Mouse (Mus musculus): Measurements from ENCODE around the gene Mlxipl. TPM values are rescaled to one million over a fixed set of nuclear protein-coding genes. Genes with fewer than 3 reads are reported as not detected.

Mlxipl gene
- total and polyA plus RNA-seq, 3 experiments: 24.2 to 49.0 (median 25.9) TPM

GRCm38 (mm10) chr5:135072061-135072460 is 17.6 kb upstream of the Mlxipl start:
- no peak for TF ChIP-seq POLR2A (IDR thresholded peaks at IDR 0.05; ENCODE audit: insufficient read depth, low read depth, low read length)
- TF ChIP-seq CTCF (IDR thresholded peaks at IDR 0.05): no peak
- no peak for TF ChIP-seq EP300 (IDR thresholded peaks at IDR 0.05; ENCODE audit: insufficient read depth, low read depth, low read length)
- Histone ChIP-seq H3K9ac (ENCODE audit: low read depth, low read length) (no peak overlapping the region), H3K4me1 (ENCODE audit: control insufficient read depth, insufficient read depth, low read length) (no peaks in the 10 kb centered on the region), H3K27ac (no peak overlapping the region), H3K79me2 (replicated peaks; ENCODE audit: control insufficient read depth, insufficient read depth, low read length) (no peaks in the 10 kb centered on the region), H3K4me3 (no peak overlapping the region), H3K36me3 (ENCODE audit: control insufficient read depth, insufficient read depth, low read length) (no peaks in the 10 kb centered on the region), H3K27me3 (ENCODE audit: control insufficient read depth, insufficient read depth, low read length) (no peaks in the 10 kb centered on the region)
- 92% methylated on average over 2 of the region's 2 CpGs for WGBS
- intact Hi-C loops (cut with DNase I): no loop called here
- DNase-seq: no peak

GRCm38 (mm10) chr5:135072720-135073119 is 17.0 kb upstream of the Mlxipl start:
- H3K4me1 ChIP-seq (ENCODE audit: control insufficient read depth, insufficient read depth, low read length): no peaks in the 10 kb centered on the region
- H3K79me2 ChIP-seq (replicated peaks; ENCODE audit: control insufficient read depth, insufficient read depth, low read length): no peaks in the 10 kb centered on the region
- DNase-seq: no peak
- H3K9ac ChIP-seq (ENCODE audit: low read depth, low read length): no peak overlapping the region
- no peak overlapping the region for H3K27ac ChIP-seq
- WGBS: 83% methylated on average over 6 of the region's 6 CpGs
- no peaks in the 10 kb centered on the region for H3K27me3 ChIP-seq (ENCODE audit: control insufficient read depth, insufficient read depth, low read length)
- no peak for TF ChIP-seq POLR2A (IDR thresholded peaks at IDR 0.05; ENCODE audit: insufficient read depth, low read depth, low read length)
- TF ChIP-seq EP300 (IDR thresholded peaks at IDR 0.05; ENCODE audit: insufficient read depth, low read depth, low read length): no peak
- no peak for TF ChIP-seq CTCF (IDR thresholded peaks at IDR 0.05)
- no peaks in the 10 kb centered on the region for H3K36me3 ChIP-seq (ENCODE audit: control insufficient read depth, insufficient read depth, low read length)
- H3K4me3 ChIP-seq: no peak overlapping the region
- intact Hi-C loops (cut with DNase I): no loop called here

- H3K27me3 ChIP-seq (ENCODE audit: control insufficient read depth, insufficient read depth, low read length): no peaks in the 10 kb centered on the region
- intact Hi-C loops (cut with DNase I): loop anchor here (2.0 kb wide), 1 partner anchor 53 kb away; no protein-coding TSS in a partner anchor
- no peak overlapping the region for H3K27ac ChIP-seq
- TF ChIP-seq EP300 (IDR thresholded peaks at IDR 0.05; ENCODE audit: insufficient read depth, low read depth, low read length) (no peak), CTCF (IDR thresholded peaks at IDR 0.05) (no peak), POLR2A (IDR thresholded peaks at IDR 0.05; ENCODE audit: insufficient read depth, low read depth, low read length) (no peak)
- 42% methylated on average over 26 of the region's 26 CpGs for WGBS
- no peaks in the 10 kb centered on the region for H3K79me2 ChIP-seq (replicated peaks; ENCODE audit: control insufficient read depth, insufficient read depth, low read length)
- H3K4me3 ChIP-seq: no peak overlapping the region
- DNase-seq: no peak
- no peak overlapping the region for H3K9ac ChIP-seq (ENCODE audit: low read depth, low read length)
- no peaks in the 10 kb centered on the region for H3K4me1 ChIP-seq (ENCODE audit: control insufficient read depth, insufficient read depth, low read length)
- H3K36me3 ChIP-seq (ENCODE audit: control insufficient read depth, insufficient read depth, low read length): no peaks in the 10 kb centered on the region
These were observed 16.1 kb upstream of the Mlxipl start for GRCm38 (mm10) chr5:135073349-135074150.

GRCm38 (mm10) chr5:135075655-135076054 is 14.0 kb upstream of the Mlxipl start:
- Histone ChIP-seq H3K27ac (no peak overlapping the region), H3K27me3 (ENCODE audit: control insufficient read depth, insufficient read depth, low read length) (no peaks in the 10 kb centered on the region), H3K9ac (ENCODE audit: low read depth, low read length) (no peak overlapping the region), H3K4me1 (ENCODE audit: control insufficient read depth, insufficient read depth, low read length) (no peaks in the 10 kb centered on the region), H3K79me2 (replicated peaks; ENCODE audit: control insufficient read depth, insufficient read depth, low read length) (no peaks in the 10 kb centered on the region), H3K36me3 (ENCODE audit: control insufficient read depth, insufficient read depth, low read length) (no peaks in the 10 kb centered on the region), H3K4me3 (no peak overlapping the region)
- intact Hi-C loops (cut with DNase I): loop anchor here (2.0 kb wide), 1 partner anchor 55 kb away; no protein-coding TSS in a partner anchor
- DNase-seq: no peak
- no peak for TF ChIP-seq POLR2A (IDR thresholded peaks at IDR 0.05; ENCODE audit: insufficient read depth, low read depth, low read length)
- TF ChIP-seq CTCF (IDR thresholded peaks at IDR 0.05): peak; percentile 29
- no peak for TF ChIP-seq EP300 (IDR thresholded peaks at IDR 0.05; ENCODE audit: insufficient read depth, low read depth, low read length)
- WGBS: 66% methylated on average over 4 of the region's 4 CpGs

- Histone ChIP-seq H3K27me3 (ENCODE audit: control insufficient read depth, insufficient read depth, low read length) (no peaks in the 10 kb centered on the region), H3K4me1 (ENCODE audit: control insufficient read depth, insufficient read depth, low read length) (no peaks in the 10 kb centered on the region), H3K27ac (no peak overlapping the region), H3K9ac (ENCODE audit: low read depth, low read length) (no peak overlapping the region), H3K4me3 (no peak overlapping the region), H3K79me2 (replicated peaks; ENCODE audit: control insufficient read depth, insufficient read depth, low read length) (no peaks in the 10 kb centered on the region), H3K36me3 (ENCODE audit: control insufficient read depth, insufficient read depth, low read length) (no peaks in the 10 kb centered on the region)
- no peak for TF ChIP-seq CTCF (IDR thresholded peaks at IDR 0.05)
- no peak for TF ChIP-seq POLR2A (IDR thresholded peaks at IDR 0.05; ENCODE audit: insufficient read depth, low read depth, low read length)
- TF ChIP-seq EP300 (IDR thresholded peaks at IDR 0.05; ENCODE audit: insufficient read depth, low read depth, low read length): no peak
- intact Hi-C loops (cut with DNase I): no loop called here
- WGBS: 92% methylated on average over 14 of the region's 14 CpGs
- DNase-seq: no peak
These were observed 13.3 kb upstream of the Mlxipl start for GRCm38 (mm10) chr5:135076368-135076767.

GRCm38 (mm10) chr5:135076931-135077505 is 12.7 kb upstream of the Mlxipl start:
- DNase-seq: peak in 1 of 2 experiments; percentile 31
- Histone ChIP-seq H3K9ac (ENCODE audit: low read depth, low read length) (no peak overlapping the region), H3K27ac (no peak overlapping the region), H3K36me3 (ENCODE audit: control insufficient read depth, insufficient read depth, low read length) (no peaks in the 10 kb centered on the region), H3K79me2 (replicated peaks; ENCODE audit: control insufficient read depth, insufficient read depth, low read length) (no peaks in the 10 kb centered on the region), H3K4me1 (ENCODE audit: control insufficient read depth, insufficient read depth, low read length) (no peaks in the 10 kb centered on the region), H3K4me3 (no peak overlapping the region; the same call in 1 of the 2 replicates), H3K27me3 (ENCODE audit: control insufficient read depth, insufficient read depth, low read length) (no peaks in the 10 kb centered on the region)
- TF ChIP-seq CTCF (IDR thresholded peaks at IDR 0.05) (no peak), POLR2A (IDR thresholded peaks at IDR 0.05; ENCODE audit: insufficient read depth, low read depth, low read length) (no peak), EP300 (IDR thresholded peaks at IDR 0.05; ENCODE audit: insufficient read depth, low read depth, low read length) (no peak)
- intact Hi-C loops (cut with DNase I): no loop called here
- 47% methylated on average over 14 of the region's 14 CpGs for WGBS
